Mouse (Mus musculus) embryonic fibroblast, embryonic 13.5 days (primary cell): ENCODE measurements around the gene Creb3l2. TPM values are rescaled to one million over a fixed set of nuclear protein-coding genes. Genes with fewer than 3 reads are reported as not detected.

Experiments
- H3K27ac ChIP-seq: 2 replicates; pipeline ENCODE4 v1.5.1; 2012; ENCODE audit warnings: low read length, control low read depth, inconsistent platforms; ENCODE audit not compliant: insufficient read depth
- H3K4me1 ChIP-seq: 2 replicates; pipeline ENCODE4 v1.6.1; 2011; ENCODE audit warnings: low read length; ENCODE audit not compliant: control insufficient read depth, insufficient read depth
- H3K4me3 ChIP-seq: 2 replicates; pipeline ENCODE4 v1.5.1; 2011; ENCODE audit warnings: mild to moderate bottlenecking, control low read depth, low read length; ENCODE audit not compliant: insufficient read depth
- CTCF ChIP-seq: IDR thresholded peaks from 2 replicates; pipeline ENCODE4 v1.5.1; 2011; ENCODE audit warnings: mild to moderate bottlenecking, control low read depth, low read length, moderate library complexity, borderline replicate concordance; ENCODE audit not compliant: insufficient read depth
- POLR2A ChIP-seq: IDR thresholded peaks from 2 replicates; pipeline ENCODE4 v1.6.1; 2011; ENCODE audit warnings: low read depth, mild to moderate bottlenecking, control low read depth, low read length, moderate library complexity
- polyA plus RNA-seq: library from polyadenylated mRNA; stranded (reverse); fragments of >200 nt; gene quantifications from 2 replicates; pipeline ENCODE4 v1.2.4, GENCODE M21; 2011; ENCODE audit warnings: low read depth; ENCODE audit not compliant: missing spikeins, insufficient read length

Gene Creb3l2
- polyA plus RNA-seq, 1 experiment = 62.8 TPM

GRCm38 (mm10) chr6:37442781-37443180 lies 835 bp upstream of the Creb3l2 start:
- peak overlapping the region; percentile 56; the same call in 1 of the 2 replicates for H3K27ac ChIP-seq
- H3K4me1 ChIP-seq = 0 out of 2 replicates have a peak, but pooled peaks cover 4% of the 10 kb centered on the region
- TF ChIP-seq POLR2A = no peak
- no peak for TF ChIP-seq CTCF
- peak overlapping the region; percentile 36 for H3K4me3 ChIP-seq

- Histone ChIP-seq H3K4me1 (0 out of 2 replicates have a peak, but pooled peaks cover 4% of the 10 kb centered on the region), H3K27ac (peak overlapping the region; percentile 82), H3K4me3 (peak overlapping the region; percentile 79)
- TF ChIP-seq CTCF (no peak), POLR2A (no peak)
Measured at GRCm38 (mm10) chr6:37441251-37442011, 515 bp downstream of the Creb3l2 start.

GRCm38 (mm10) chr6:37440491-37441250 lies 1.3 kb downstream of the Creb3l2 start:
- TF ChIP-seq CTCF = no peak
- peak; percentile 19; the same call in 1 of the 2 replicates for TF ChIP-seq POLR2A
- Histone ChIP-seq H3K4me3 (peak overlapping the region; percentile 79), H3K27ac (peak overlapping the region; percentile 82), H3K4me1 (0 out of 2 replicates have a peak, but pooled peaks cover 4% of the 10 kb centered on the region)

- Histone ChIP-seq H3K27ac (peak overlapping the region; percentile 82), H3K4me3 (peak overlapping the region; percentile 79), H3K4me1 (0 out of 2 replicates have a peak, but pooled peaks cover 4% of the 10 kb centered on the region)
- TF ChIP-seq CTCF (no peak), POLR2A (peak; percentile 47; the same call in 1 of the 2 replicates)
Measured at GRCm38 (mm10) chr6:37439676-37440490, 2.1 kb downstream of the Creb3l2 start.

- Histone ChIP-seq H3K4me3 (no peak overlapping the region), H3K4me1 (0 out of 2 replicates have a peak, but pooled peaks cover 6% of the 10 kb centered on the region), H3K27ac (no peak overlapping the region)
- TF ChIP-seq CTCF (no peak), POLR2A (no peak)
Measured at GRCm38 (mm10) chr6:37438510-37438909, 3.4 kb downstream of the Creb3l2 start.

GRCm38 (mm10) chr6:37437086-37437485 lies 4.9 kb downstream of the Creb3l2 start:
- no peak for TF ChIP-seq CTCF
- no peak for TF ChIP-seq POLR2A
- no peak overlapping the region for H3K4me3 ChIP-seq
- no peak overlapping the region for H3K27ac ChIP-seq
- peaks cover 14% of the 10 kb centered on the region for H3K4me1 ChIP-seq

GRCm38 (mm10) chr6:37435391-37435790 lies 6.6 kb downstream of the Creb3l2 start:
- TF ChIP-seq CTCF (no peak), POLR2A (no peak)
- H3K27ac ChIP-seq = no peak overlapping the region
- H3K4me1 ChIP-seq = peaks cover 22% of the 10 kb centered on the region
- H3K4me3 ChIP-seq = no peak overlapping the region

GRCm38 (mm10) chr6:37429849-37430470 lies 12.0 kb downstream of the Creb3l2 start:
- Histone ChIP-seq H3K4me1 (peaks cover 35% of the 10 kb centered on the region), H3K4me3 (no peak overlapping the region), H3K27ac (peak overlapping the region; percentile 94)
- TF ChIP-seq POLR2A = no peak
- TF ChIP-seq CTCF = no peak

GRCm38 (mm10) chr6:37428947-37429346 lies 13.0 kb downstream of the Creb3l2 start:
- H3K27ac ChIP-seq = no peak overlapping the region
- peaks cover 38% of the 10 kb centered on the region for H3K4me1 ChIP-seq
- no peak overlapping the region for H3K4me3 ChIP-seq
- TF ChIP-seq POLR2A (no peak), CTCF (no peak)
